Mouse (Mus musculus) heart, postnatal 4 days (tissue): ENCODE data around the gene Fndc3a. TPM values are rescaled to one million over a fixed set of nuclear protein-coding genes. Genes with fewer than 3 reads are reported as not detected.

ENCODE experiments used
- DNase-seq: peaks from one replicate; pipeline ENCODE4 v3.0.0; 2021
- total RNA-seq, 2 experiments: library from RNA; stranded (reverse); gene quantifications; 2 replicates each; pipeline ENCODE4 v1.2.3; 2021

Fndc3a gene
- 10 to 100 TPM; 19.0 to 22.6 TPM for total RNA-seq

GRCm38 (mm10) chr14:72709710-72710340 lies at the start of gene Fndc3a:
Fndc3a (minus strand) TSS chr14:72710003.
- peak; percentile 89 for DNase-seq

DNA sequence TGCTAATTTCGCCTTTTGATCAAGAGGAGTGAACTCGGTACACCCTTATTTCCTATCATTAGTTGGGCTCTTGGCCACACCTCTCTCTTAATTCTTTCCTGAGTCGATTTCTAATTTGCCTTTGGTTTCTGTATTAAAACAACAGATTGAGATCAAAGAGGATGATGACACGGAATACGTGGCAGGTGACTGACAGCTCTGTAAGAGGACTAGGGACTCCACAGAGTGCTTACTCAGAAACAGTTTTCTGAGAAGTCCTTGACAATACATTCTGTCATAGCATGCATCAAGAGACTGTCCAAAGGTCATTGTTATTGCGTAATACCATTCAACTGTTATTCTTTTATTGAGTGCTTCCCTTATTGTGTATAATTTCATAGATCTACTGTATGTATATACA lies 43.1 kb upstream of the Fndc3a start:
- no peak for DNase-seq

DNA sequence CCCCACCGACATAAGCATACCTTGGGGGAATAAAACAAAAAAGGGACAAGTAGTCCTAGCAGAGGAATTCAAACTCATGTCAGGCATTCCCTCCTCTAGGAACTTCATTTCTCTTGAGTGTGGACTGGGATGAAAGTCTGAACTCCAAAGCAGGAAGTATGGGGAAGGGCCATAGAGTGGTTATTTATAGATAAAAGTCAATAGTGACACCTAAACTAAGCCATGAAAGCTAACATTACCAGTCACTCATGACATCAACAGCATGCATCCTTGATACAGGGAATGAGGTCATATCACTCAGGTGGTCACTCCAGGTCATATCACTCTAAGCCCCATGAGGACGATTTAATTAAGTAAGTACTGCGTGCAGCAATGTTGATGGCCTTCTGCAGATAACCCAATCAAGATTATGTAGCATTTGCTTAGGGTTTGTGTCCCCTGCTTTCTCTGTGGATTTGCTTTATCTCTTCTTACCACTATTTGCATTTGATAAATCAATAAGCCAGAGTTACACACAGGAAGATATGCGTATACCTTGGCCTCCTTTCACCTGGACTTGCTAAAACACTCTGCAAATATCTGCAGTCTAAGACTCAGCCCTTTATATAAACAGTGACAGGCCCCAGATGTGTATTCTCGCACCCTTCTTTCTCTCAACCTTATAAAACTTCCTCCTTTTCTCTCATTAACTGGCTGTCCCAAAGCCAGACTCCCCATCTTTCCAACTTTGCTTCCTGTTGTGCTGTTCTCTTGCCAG lies 40.8 kb upstream of the Fndc3a start:
- DNase-seq, result no peak

- DNase-seq, result no peak
Observed at GRCm38 (mm10) chr14:72748331-72748730, 38.5 kb upstream of the Fndc3a start.

DNA sequence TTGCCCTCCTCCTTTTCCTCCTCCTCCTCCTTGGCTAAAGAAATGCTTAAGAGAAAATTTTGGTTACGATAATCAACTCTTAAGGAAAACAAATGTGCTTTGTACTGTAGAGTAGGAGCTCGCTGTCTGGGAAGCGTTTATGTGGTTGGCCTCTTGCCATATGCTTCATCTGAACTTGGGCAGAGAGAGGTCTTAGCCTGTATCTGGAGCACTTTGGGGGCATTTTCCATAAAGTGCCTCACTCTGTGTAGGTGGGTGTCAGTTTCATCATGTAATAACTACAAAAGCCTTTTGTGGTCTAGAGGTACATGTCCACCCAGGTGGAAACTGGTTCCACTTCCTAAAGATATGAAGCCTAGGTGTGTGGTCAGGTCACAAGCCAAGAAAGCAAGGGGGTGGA lies 31.9 kb upstream of the Fndc3a start:
- DNase-seq, result no peak

GRCm38 (mm10) chr14:72740336-72740735 lies 30.5 kb upstream of the Fndc3a start:
- DNase-seq, result no peak

DNA sequence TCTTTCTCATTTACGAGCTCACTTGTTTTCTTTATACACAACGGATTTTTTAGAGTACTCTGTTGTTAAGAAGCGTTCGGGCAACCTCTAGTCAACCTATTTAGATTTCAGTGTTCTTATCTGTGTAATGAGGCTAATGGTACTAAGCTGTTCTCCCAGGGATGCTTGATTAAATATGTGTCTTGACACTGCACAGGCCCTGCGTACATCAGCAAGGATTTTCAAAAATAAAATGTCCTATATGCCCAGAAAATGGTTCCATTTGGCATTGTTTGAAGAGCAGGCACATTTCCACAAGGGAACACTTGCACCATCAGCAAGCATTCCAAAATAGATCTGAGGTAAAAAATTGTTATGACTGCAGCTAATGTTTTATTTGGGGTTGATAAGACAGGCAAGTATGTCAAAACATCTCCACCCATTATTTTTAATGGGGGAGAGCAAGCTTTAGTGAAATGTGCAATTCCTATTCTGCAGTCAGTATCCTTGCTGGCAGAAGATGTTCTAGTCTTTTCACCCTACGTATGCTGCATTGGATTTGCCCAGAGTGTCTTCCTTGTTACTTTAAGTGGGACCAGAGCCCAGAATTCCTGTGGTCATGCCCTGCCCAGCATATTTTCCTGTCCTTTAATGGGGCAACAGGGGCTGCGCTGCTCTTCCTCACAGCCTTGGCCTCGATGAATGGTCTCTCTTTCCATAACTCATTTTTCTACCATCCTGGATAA lies 29.8 kb upstream of the Fndc3a start:
- DNase-seq, result no peak

GRCm38 (mm10) chr14:72738776-72739175 lies 29.0 kb upstream of the Fndc3a start:
- DNase-seq, result no peak

- DNase-seq, result no peak
Observed at GRCm38 (mm10) chr14:72738217-72738616, 28.4 kb upstream of the Fndc3a start.

- DNase-seq, result no peak
Observed at GRCm38 (mm10) chr14:72725865-72726264, 16.1 kb upstream of the Fndc3a start.

DNA sequence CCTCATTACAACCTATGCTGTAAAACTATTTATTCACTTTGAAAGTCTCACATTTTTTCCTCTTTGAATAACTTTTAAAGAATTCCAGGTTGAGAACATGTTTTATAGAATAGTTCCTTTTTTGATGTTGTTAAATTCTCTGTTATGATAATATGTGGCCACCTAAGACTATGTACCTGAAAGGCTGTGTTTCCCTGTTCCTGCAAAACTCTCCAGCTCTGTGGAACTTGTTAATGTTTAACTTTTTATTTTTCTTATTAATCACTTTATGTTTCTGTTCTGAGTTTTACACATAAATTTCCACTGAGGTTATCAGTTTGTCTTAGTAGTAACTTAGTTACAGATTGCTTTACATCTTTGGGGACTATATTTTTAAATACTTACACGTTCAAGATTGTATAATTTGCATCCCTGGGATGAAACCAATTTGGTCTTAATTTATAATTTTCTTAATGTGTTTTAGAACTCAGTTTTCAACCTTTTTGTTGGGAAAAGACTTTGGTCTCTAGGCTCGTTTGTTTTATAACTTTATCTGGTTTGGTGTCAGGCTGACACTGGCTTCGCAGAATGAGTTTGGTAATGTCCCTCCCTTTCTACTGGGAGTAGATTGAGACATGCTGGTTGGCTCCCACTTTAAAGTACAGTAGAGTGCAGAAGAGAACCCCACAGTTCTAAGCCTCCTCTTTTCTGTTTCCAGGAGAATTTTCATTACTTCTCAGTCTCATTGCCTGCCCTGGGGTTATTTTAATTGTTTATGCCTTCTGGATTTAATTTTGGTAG lies 12.7 kb upstream of the Fndc3a start:
- DNase-seq, result no peak

- no peak for DNase-seq
Observed at GRCm38 (mm10) chr14:72716175-72716574, 6.4 kb upstream of the Fndc3a start.

GRCm38 (mm10) chr14:72711130-72711529 lies 1.3 kb upstream of the Fndc3a start:
- DNase-seq, result no peak

GRCm38 (mm10) chr14:72710341-72711027 lies 681 bp upstream of the Fndc3a start:
- peak; percentile 41 for DNase-seq

DNA sequence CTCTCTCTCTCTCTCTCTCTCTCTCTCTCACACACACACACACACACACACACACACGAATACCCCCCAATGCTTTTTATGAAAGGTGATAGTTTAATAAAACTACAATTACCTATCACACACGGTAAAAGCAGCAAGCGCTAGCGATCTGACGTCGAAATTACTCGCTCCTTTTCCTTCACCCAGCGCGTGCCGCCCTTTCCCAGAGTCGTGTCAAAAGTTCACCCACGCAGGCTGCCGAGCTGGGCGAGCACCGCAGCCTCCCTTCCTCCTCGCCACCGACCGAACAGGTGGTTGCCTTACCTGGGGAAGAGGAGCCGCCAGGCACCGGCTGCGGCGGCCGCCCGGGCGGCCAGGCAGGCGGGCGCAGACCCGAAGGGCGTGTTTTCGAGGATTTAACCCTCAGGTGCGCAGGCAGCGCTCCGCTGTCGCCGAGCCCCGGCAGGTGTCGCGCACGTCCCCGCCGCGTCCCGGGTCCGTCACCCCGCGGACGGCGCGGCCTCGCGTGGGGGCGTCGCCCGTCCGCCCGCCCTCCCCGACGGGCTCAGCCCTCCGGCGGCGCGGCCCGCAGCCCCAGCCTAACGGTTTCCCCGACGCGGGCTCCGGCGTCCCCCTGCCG lies 603 bp downstream of the Fndc3a start:
- no peak for DNase-seq

- no peak for DNase-seq
Observed at GRCm38 (mm10) chr14:72708581-72708991, 1.2 kb downstream of the Fndc3a start.

GRCm38 (mm10) chr14:72700056-72700455 lies 9.7 kb downstream of the Fndc3a start:
- no peak for DNase-seq

DNA sequence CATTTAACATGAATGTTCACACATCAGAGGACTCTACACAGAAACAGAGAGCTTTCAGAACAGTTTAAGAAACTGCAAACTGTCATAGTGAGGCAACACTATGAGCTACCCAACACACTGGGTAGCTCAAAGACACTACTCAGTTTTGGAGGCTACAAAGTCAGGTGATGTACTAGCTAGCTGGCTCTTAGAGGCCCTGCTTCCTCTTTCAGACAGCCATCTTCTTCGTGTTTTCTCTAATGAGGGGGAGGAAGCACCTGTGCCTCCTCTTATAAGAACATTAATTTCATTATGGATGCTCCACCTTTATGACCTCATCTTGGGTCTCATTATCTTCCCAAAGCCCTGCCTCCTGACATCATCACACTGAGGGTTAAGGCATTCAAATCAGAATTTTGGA lies 18.4 kb downstream of the Fndc3a start:
- no peak for DNase-seq

DNA sequence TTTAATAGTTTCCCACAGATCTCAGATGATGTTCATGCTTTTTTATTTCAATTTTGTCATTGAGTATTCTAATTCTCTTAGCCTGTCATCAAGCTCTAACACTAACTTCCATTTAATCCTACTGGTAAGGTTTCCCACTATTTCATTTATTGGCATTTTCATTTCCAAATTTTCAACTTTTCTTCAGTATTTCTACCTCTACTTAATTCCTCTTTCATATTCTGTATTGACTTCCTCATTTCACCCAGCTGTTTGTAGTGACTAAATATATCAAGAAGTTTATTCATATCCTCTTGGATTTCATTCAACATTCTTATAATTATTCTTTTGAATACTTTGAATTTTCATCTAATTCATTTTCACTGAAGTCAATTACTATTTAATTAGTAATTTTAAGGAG lies 20.3 kb downstream of the Fndc3a start:
- no peak for DNase-seq

GRCm38 (mm10) chr14:72684857-72685370 lies 24.9 kb downstream of the Fndc3a start:
- DNase-seq, result no peak

DNA sequence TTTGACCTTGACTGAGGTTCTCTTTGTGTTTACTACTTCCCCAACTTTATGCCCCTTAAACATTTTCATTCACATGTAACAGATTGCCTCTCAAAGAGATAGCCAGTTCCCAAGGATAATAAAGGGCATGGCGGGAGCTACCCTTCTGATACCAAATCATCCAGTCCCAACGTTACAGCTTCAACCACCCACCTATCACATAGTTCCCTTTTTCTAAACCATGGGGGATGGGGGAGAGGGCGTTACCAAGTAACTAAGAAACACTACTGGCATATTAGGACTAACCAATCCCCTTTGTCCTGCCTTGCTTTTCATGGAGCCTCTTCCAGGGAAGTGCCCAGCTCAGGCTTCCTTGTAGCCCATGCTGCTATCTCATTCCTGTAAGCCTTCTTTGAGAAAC lies 32.6 kb downstream of the Fndc3a start:
- no peak for DNase-seq
